Mouse (Mus musculus) erythroid progenitor cell, adult 5-6 weeks (primary cell): ENCODE measurements around the gene Ttc30b. TPM values are rescaled to one million over a fixed set of nuclear protein-coding genes. Genes with fewer than 3 reads are reported as not detected.
A peak's percentile ranks its signal among the peaks of the same experiment; 100 is the strongest.
"Not testable (repeated sequence)": the region's sequence is repeated elsewhere in the genome, so short reads cannot be mapped to it uniquely, and the experiment has no call there.

Experiments used
- ATAC-seq: replicated peaks from 2 replicates; pipeline ENCODE4 v1.8.0; 2016; ENCODE audit warnings: moderate number of reproducible peaks, mild to moderate bottlenecking, moderate TSS enrichment, inconsistent platforms; ENCODE audit not compliant: poor library complexity, low FRiP score, severe bottlenecking
- total RNA-seq, 2 experiments: library from RNA; stranded (forward) in 1 of 2; stranded (reverse) in 1 of 2; fragments of 150-400 nt in 1 of 2; fragments of 186-747, 209-891 nt in 1 of 2; gene quantifications; 2 replicates each; pipeline versions ENCODE4 v1.2.3 to v1.2.4; 2015 to 2017; ENCODE audit warnings: low replicate concordance in 2 of 2

Ttc30b gene
- total RNA-seq (2015; ENCODE audit: low replicate concordance) (1.4 TPM in 1 of 2 replicates, not detected in the other), total RNA-seq (2017; ENCODE audit: low replicate concordance) (not detected in 2 replicates)

- peak; percentile 79 for ATAC-seq
These were observed at the start of gene Ttc30b for GRCm38 (mm10) chr2:75938117-75939063. TSS of gene Ttc30b (minus strand) at chr2:75938585.

GRCm38 (mm10) chr2:75987739-75988138 is 49.4 kb upstream of the Ttc30b start:
- ATAC-seq, result no peak

GRCm38 (mm10) chr2:75985124-75985523 is 46.7 kb upstream of the Ttc30b start:
- no peak for ATAC-seq

- no peak for ATAC-seq
These were observed 45.5 kb upstream of the Ttc30b start for GRCm38 (mm10) chr2:75983847-75984246.

GRCm38 (mm10) chr2:75983091-75983490 is 44.7 kb upstream of the Ttc30b start:
- no peak for ATAC-seq

- ATAC-seq, result no peak
These were observed 44.2 kb upstream of the Ttc30b start for GRCm38 (mm10) chr2:75982626-75983025.

- peak; percentile 73 for ATAC-seq
These were observed 43.2 kb upstream of the Ttc30b start, which contains the start of gene Ttc30a1 for GRCm38 (mm10) chr2:75981440-75982081. TSS of gene Ttc30a1 (minus strand) at chr2:75981967.

- ATAC-seq, result not testable (repeated sequence)
These were observed 42.6 kb upstream of the Ttc30b start for GRCm38 (mm10) chr2:75980933-75981439.

- peak; percentile 70 for ATAC-seq
These were observed 39.5 kb upstream of the Ttc30b start, which contains the start of gene Ttc30a2 for GRCm38 (mm10) chr2:75977752-75978368. TSS of gene Ttc30a2 (minus strand) at chr2:75978170.

GRCm38 (mm10) chr2:75976070-75976469 is 37.7 kb upstream of the Ttc30b start:
- ATAC-seq, result not testable (repeated sequence)

- ATAC-seq, result no peak
These were observed 35.7 kb upstream of the Ttc30b start for GRCm38 (mm10) chr2:75974131-75974530.

GRCm38 (mm10) chr2:75964972-75965371 is 26.6 kb upstream of the Ttc30b start:
- no peak for ATAC-seq

GRCm38 (mm10) chr2:75964512-75964911 is 26.1 kb upstream of the Ttc30b start:
- no peak for ATAC-seq

GRCm38 (mm10) chr2:75964051-75964450 is 25.7 kb upstream of the Ttc30b start:
- no peak for ATAC-seq

GRCm38 (mm10) chr2:75963211-75963840 is 24.9 kb upstream of the Ttc30b start:
- no peak for ATAC-seq

- ATAC-seq, result no peak
These were observed 22.3 kb upstream of the Ttc30b start for GRCm38 (mm10) chr2:75960366-75961330.

GRCm38 (mm10) chr2:75959850-75960365 is 21.5 kb upstream of the Ttc30b start:
- ATAC-seq, result no peak

GRCm38 (mm10) chr2:75959183-75959849 is 20.9 kb upstream of the Ttc30b start:
- ATAC-seq, result no peak
